Mouse (Mus musculus): ENCODE data around the gene Pik3cg. TPM values are rescaled to one million over a fixed set of nuclear protein-coding genes. Genes with fewer than 3 reads are reported as not detected.

Pik3cg gene
- polyA plus RNA-seq, 1 experiment from 2014 or later: 1.1 TPM

DNA sequence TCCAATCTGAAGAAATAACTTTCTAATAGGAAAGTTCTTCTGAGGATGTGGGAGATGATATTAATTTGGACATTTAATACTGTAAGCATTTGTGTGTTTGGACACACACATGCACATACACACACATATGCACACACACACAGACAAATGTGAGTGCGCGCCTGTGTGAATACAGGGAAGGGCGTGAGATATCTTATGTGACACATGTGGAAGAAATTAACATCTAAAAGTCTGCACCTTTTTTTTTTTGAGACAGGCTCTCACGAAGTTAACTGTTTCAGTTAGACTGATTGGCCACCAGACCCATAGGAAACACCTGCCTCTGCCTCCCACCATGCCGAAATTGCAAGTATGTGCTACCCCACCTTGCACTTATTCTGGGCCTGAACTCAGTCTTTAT lies 64.7 kb downstream of the Pik3cg start:
- Histone ChIP-seq H3K4me1 (replicated peaks; ENCODE audit: control insufficient read depth, insufficient read depth, low read length) (no peaks in the 10 kb centered on the region), H3K36me3 (ENCODE audit: control insufficient read depth, insufficient read depth) (no peaks in the 10 kb centered on the region), H3K9me3 (ENCODE audit: control insufficient read depth) (no peaks in the 10 kb centered on the region), H3K4me2 (replicated peaks; ENCODE audit: low read depth) (no peak overlapping the region), H3K27me3 (replicated peaks; ENCODE audit: control insufficient read depth, insufficient read depth, low read length) (no peaks in the 10 kb centered on the region), H3K4me3 (ENCODE audit: low read depth, low read length) (no peak overlapping the region), H3K9ac (ENCODE audit: low read depth, low read length) (no peak overlapping the region), H3K27ac (ENCODE audit: low read depth, low read length) (no peak overlapping the region)
- WGBS: 82% methylated on average over 5 of the region's 5 CpGs
- no peak for TF ChIP-seq CTCF (IDR thresholded peaks at IDR 0.05; ENCODE audit: low read depth)
- no peak for ATAC-seq

DNA sequence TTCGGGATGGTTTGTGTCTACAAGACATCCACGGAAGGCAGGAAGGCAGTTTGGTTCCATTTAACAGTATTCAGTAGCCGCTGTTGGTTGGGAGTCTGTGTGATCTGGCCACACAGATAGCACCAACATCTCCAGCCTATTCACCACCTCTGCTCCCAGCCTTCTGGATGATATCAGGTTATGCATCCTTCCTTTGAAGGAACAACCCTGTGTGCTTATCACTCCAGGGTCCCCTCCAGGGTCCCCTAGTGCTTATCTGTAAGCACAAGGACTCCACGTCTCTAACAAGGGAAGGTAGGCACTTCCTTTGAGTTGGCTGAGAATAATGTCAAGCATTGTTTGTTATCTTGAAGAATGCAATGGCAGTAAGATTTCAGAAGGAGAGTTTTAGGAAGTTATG lies 65.3 kb downstream of the Pik3cg start:
- no peaks in the 10 kb centered on the region for H3K27me3 ChIP-seq (replicated peaks; ENCODE audit: control insufficient read depth, insufficient read depth, low read length)
- H3K9ac ChIP-seq (ENCODE audit: low read depth, low read length): no peak overlapping the region
- no peak for ATAC-seq
- no peaks in the 10 kb centered on the region for H3K36me3 ChIP-seq (ENCODE audit: control insufficient read depth, insufficient read depth)
- no peak overlapping the region for H3K27ac ChIP-seq (ENCODE audit: low read depth, low read length)
- WGBS: 58% methylated on average over 4 of the region's 4 CpGs
- TF ChIP-seq CTCF (IDR thresholded peaks at IDR 0.05; ENCODE audit: low read depth): no peak
- H3K4me2 ChIP-seq (replicated peaks; ENCODE audit: low read depth): no peak overlapping the region
- H3K9me3 ChIP-seq (ENCODE audit: control insufficient read depth): no peaks in the 10 kb centered on the region
- H3K4me1 ChIP-seq (replicated peaks; ENCODE audit: control insufficient read depth, insufficient read depth, low read length): no peaks in the 10 kb centered on the region
- no peak overlapping the region for H3K4me3 ChIP-seq (ENCODE audit: low read depth, low read length)

DNA sequence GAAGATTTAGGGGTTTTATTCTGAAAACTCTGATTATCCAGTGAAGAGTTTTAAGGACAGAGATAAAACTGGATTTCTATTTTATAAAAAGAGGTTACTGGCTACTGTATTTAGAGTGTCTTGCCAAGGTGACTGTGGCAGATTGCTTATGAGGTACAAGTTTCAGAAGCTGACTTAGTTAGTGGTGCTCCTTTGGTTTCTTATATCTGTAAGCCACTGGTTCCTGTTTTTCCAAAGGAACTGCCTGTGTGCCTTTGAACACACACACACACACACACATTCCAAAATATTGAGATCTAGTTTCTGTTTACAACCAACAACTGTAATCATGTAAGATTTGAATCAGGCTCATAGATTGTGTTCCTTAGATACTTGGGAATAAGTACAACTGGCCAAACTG lies 66.7 kb downstream of the Pik3cg start:
- Histone ChIP-seq H3K36me3 (ENCODE audit: control insufficient read depth, insufficient read depth) (no peaks in the 10 kb centered on the region), H3K9ac (ENCODE audit: low read depth, low read length) (no peak overlapping the region), H3K9me3 (ENCODE audit: control insufficient read depth) (no peaks in the 10 kb centered on the region), H3K4me1 (replicated peaks; ENCODE audit: control insufficient read depth, insufficient read depth, low read length) (no peaks in the 10 kb centered on the region), H3K4me3 (ENCODE audit: low read depth, low read length) (no peak overlapping the region), H3K4me2 (replicated peaks; ENCODE audit: low read depth) (no peak overlapping the region), H3K27ac (ENCODE audit: low read depth, low read length) (no peak overlapping the region), H3K27me3 (replicated peaks; ENCODE audit: control insufficient read depth, insufficient read depth, low read length) (no peaks in the 10 kb centered on the region)
- no peak for ATAC-seq
- no peak for TF ChIP-seq CTCF (IDR thresholded peaks at IDR 0.05; ENCODE audit: low read depth)

DNA sequence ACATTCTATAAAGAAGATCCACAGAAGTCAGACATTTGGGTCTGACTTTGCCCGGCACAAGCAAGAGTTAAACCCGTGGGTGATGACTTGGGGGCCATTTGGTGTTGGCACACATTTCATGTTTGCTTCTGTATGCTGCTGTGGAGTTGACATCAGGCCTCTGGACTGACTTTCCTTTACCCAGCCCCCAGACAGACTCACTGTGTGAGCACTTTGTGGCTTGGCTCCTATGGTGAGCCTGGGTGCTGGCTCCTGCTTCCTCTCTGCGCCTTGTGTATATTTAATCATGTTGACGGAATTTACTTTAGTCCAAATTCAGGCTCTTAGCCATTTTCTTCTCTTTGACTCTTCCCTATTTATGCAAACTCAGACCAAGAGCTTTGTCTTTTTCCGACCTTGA lies 69.6 kb downstream of the Pik3cg start:
- Histone ChIP-seq H3K9ac (ENCODE audit: low read depth, low read length) (no peak overlapping the region), H3K9me3 (ENCODE audit: control insufficient read depth) (no peaks in the 10 kb centered on the region), H3K4me3 (ENCODE audit: low read depth, low read length) (no peak overlapping the region), H3K4me1 (replicated peaks; ENCODE audit: control insufficient read depth, insufficient read depth, low read length) (no peaks in the 10 kb centered on the region), H3K4me2 (replicated peaks; ENCODE audit: low read depth) (no peak overlapping the region), H3K27me3 (replicated peaks; ENCODE audit: control insufficient read depth, insufficient read depth, low read length) (no peaks in the 10 kb centered on the region), H3K27ac (ENCODE audit: low read depth, low read length) (0 out of 2 replicates have a peak overlapping the region, but pooled peaks have one; percentile 21), H3K36me3 (ENCODE audit: control insufficient read depth, insufficient read depth) (no peaks in the 10 kb centered on the region)
- no peak for TF ChIP-seq CTCF (IDR thresholded peaks at IDR 0.05; ENCODE audit: low read depth)
- 59% methylated on average over 5 of the region's 5 CpGs for WGBS
- no peak for ATAC-seq

DNA sequence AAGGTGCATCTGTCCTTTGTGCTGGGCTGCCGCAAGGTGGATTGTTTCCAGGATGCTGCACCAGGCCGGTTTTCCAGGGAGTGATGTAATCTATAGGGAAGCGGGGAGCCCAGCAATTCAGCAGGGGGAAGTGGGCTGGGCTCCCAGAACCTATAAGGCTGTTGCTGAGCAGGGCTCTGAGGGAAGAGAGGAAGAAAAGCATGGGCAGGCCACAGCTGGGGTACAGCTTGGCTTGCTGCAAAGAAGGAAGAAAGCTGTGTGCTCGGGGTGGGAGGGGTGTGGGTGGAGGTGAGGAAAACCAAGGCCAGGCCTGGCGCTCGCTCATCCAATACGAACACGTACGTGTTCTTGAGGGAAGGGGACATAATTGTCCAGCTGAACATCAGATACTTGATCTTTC lies 70.1 kb downstream of the Pik3cg start:
- ATAC-seq: no peak
- H3K4me2 ChIP-seq (replicated peaks; ENCODE audit: low read depth): no peak overlapping the region
- no peak for TF ChIP-seq CTCF (IDR thresholded peaks at IDR 0.05; ENCODE audit: low read depth)
- no peak overlapping the region for H3K27ac ChIP-seq (ENCODE audit: low read depth, low read length)
- WGBS: 55% methylated on average over 9 of the region's 9 CpGs
- no peak overlapping the region for H3K9ac ChIP-seq (ENCODE audit: low read depth, low read length)
- no peaks in the 10 kb centered on the region for H3K36me3 ChIP-seq (ENCODE audit: control insufficient read depth, insufficient read depth)
- H3K27me3 ChIP-seq (replicated peaks; ENCODE audit: control insufficient read depth, insufficient read depth, low read length): no peaks in the 10 kb centered on the region
- no peak overlapping the region for H3K4me3 ChIP-seq (ENCODE audit: low read depth, low read length)
- H3K9me3 ChIP-seq (ENCODE audit: control insufficient read depth): no peaks in the 10 kb centered on the region
- H3K4me1 ChIP-seq (replicated peaks; ENCODE audit: control insufficient read depth, insufficient read depth, low read length): no peaks in the 10 kb centered on the region

DNA sequence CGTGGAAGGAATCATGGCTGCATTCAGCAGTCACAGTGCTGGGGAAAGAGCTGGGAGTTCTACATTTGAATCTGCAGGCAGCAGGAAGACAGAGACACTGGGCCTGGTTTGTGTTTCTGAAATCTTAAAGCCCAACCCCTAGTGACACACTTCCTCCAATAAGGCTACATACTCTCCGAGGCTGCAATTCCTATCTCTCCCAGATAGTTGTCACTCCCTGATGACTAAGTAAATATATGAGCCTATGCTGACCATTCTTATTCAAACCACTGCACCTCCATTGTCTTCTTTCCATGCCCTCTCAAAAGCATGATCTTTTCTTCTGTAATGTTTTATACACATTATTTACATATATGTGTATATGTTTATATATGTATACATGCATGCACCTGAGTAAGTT lies 70.9 kb downstream of the Pik3cg start:
- Histone ChIP-seq H3K4me3 (ENCODE audit: low read depth, low read length) (no peak overlapping the region), H3K9me3 (ENCODE audit: control insufficient read depth) (no peaks in the 10 kb centered on the region), H3K9ac (ENCODE audit: low read depth, low read length) (no peak overlapping the region), H3K4me1 (replicated peaks; ENCODE audit: control insufficient read depth, insufficient read depth, low read length) (no peaks in the 10 kb centered on the region), H3K27ac (ENCODE audit: low read depth, low read length) (no peak overlapping the region), H3K4me2 (replicated peaks; ENCODE audit: low read depth) (no peak overlapping the region), H3K36me3 (ENCODE audit: control insufficient read depth, insufficient read depth) (no peaks in the 10 kb centered on the region), H3K27me3 (replicated peaks; ENCODE audit: control insufficient read depth, insufficient read depth, low read length) (no peaks in the 10 kb centered on the region)
- 51% methylated on average over 2 of the region's 2 CpGs for WGBS
- no peak for ATAC-seq
- TF ChIP-seq CTCF (IDR thresholded peaks at IDR 0.05; ENCODE audit: low read depth): no peak

All from intestine, postnatal 0 days (tissue).